Mouse (Mus musculus): Measurements from ENCODE around the gene Npy1r. TPM values are rescaled to one million over a fixed set of nuclear protein-coding genes. Genes with fewer than 3 reads are reported as not detected.

Gene Npy1r
- 1 to 10 TPM; 1.3 to 1.6 TPM for total RNA-seq (2021)
- long read RNA-seq, experiment 1, result 0 reads
- long read RNA-seq, experiment 2, partial matches to known transcripts, result 0 of 5 reads
- long read RNA-seq, experiment 2, other reads (novel, unspliced or antisense), result 5 of 5 reads

- intact Hi-C loops (cut with DNase I), result no loop called here
- DNase-seq, result peak in 1 of 2 experiments; percentile 7
Observed at GRCm38 (mm10) chr8:66696970-66697843, at the start of gene Npy1r. TSS of gene Npy1r (plus strand) at chr8:66697192.

- intact Hi-C loops (cut with DNase I), result no loop called here
- no peak for DNase-seq
Observed at GRCm38 (mm10) chr8:66681261-66681660, 15.7 kb upstream of the Npy1r start.

DNA sequence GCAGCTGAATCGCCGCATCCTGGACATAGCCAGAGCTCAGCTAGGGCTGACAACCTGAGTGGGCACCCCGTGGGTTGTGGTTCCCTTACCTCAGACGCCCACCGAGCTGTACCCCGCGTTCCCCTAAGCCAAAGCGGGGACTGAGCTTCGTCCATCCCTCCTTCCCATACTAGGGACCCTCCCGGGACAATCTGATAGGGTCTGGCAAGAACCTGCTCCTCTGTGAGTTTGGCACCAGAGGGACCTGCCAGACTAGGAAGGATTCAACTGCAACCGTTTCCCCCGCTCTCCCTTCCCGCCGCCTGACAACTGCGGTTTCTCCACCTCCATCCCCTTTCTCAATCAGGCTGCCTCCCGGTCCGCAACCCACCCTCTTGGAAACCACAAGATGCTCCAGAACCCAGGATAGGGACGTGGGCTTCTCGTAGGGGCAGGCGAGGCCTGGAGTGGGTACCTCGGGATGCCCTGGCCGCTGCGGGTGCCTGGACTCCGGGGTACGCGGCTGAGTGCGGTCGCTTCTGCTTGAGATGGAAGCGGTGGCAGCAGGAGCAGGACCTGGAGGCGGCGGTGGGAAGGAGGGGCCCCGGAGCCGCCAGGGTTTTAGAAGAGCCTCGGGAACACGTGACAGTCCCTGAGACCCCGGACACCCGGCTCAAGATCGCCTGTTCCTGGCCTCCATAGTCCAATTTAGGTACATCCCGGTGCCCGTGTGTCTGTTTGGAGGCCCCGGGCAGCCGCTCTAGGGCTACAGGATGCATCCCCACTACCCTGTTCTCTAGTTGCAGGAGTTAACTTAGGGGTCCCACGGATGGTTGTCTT is 9.3 kb upstream of the Npy1r start, which contains the start of gene Npy5r:
TSS of gene Npy5r (minus strand) at position 618 of the 819 bp plus-strand sequence.
- DNase-seq, result no peak
- intact Hi-C loops (cut with DNase I), result no loop called here

DNA sequence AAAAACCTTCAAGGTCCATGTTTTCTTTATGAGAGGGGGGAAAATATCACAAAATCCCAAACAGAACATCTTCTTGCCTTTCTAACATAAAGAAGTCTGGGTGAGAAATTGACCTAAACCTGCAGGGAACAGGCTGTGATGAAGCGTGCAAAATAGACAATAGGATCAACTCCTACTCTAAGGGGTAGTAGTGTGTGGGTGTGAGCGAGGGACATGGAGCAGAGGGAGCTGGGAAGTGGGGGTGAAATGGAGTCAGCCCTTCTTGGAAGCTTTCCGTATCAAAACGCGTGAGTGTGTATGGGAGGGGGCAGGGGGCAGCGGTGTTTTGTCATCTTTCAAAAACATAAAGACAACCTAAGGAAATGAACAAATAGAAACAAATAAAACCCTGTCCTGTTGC is 8.6 kb upstream of the Npy1r start:
- DNase-seq, result no peak
- intact Hi-C loops (cut with DNase I), result no loop called here

DNA sequence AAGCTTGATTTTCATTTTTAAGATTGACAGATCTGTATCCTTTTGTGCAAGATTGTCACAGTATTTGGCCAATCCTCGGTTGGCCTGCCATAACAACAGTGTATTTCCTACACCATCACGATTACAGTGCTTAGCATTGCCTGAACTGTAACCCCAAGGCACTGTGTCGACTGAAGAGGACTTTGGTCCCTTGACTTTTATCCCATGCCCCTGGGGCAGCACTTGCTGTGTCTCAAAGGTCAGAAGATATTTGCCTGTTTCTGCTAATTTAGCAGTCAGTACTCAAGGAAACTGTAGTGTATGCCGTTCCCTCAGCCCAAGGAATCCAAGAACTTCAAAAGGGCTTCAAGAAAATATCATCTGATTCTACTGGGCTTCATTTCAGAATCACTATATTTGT is 8.2 kb upstream of the Npy1r start:
- intact Hi-C loops (cut with DNase I), result no loop called here
- DNase-seq, result no peak

DNA sequence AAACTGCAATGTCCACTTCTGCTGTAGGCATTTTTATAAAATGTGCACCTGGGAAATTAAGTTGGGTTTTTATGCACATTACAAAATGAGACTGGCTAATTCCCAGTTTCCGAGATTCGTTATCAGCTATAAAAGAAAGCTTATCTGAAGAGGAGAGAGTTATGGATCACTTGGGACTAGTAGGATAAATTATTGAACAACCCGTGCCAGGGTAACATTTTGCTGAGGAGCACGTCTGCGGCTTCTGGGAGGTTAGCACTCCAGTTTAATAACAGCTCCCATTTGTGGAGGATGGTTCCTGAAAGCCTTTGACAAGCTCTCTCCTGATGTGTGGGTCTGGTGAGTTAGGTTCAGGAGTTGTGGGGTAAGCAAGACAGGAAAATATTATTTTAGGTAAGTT is 6.6 kb upstream of the Npy1r start:
- intact Hi-C loops (cut with DNase I), result no loop called here
- no peak for DNase-seq

GRCm38 (mm10) chr8:66698011-66698410 is 1.0 kb downstream of the Npy1r start:
- intact Hi-C loops (cut with DNase I), result no loop called here
- no peak for DNase-seq

- DNase-seq, result no peak
- intact Hi-C loops (cut with DNase I), result no loop called here
Observed at GRCm38 (mm10) chr8:66698782-66699181, 1.8 kb downstream of the Npy1r start.

DNA sequence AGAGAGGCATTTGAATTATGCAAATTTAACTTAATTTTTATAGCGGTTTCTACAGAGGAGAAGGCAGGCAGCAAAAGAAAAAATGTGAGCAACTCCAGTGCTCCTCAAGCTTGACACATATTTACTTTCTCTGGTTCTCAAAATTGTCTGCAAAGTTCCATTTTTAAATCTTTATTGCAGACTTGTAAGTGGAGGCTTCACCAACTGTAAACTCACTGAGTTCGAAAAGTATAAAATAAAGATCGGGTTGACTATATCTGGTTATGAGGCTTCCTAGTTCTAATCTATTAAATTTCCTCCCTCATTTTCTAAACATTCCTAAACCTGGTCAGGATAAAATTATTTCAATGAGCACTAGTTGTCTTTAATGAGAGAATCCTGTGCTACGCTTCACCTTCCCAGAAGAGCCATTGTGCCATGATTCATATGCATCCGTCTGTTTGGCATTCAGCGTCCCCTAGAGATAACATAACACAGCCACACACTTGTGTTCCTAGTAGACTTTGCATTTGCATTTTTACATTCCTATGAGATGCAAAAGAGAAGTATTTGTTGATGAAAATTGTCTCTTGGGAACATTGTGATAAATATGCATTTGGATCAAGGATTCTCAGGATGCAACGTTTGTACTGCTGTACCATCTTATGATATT is 17.5 kb downstream of the Npy1r start:
- DNase-seq, result no peak
- intact Hi-C loops (cut with DNase I), result no loop called here

- intact Hi-C loops (cut with DNase I), result no loop called here
- DNase-seq, result no peak
Observed at GRCm38 (mm10) chr8:66722835-66723234, 25.8 kb downstream of the Npy1r start.

- intact Hi-C loops (cut with DNase I), result no loop called here
Observed at GRCm38 (mm10) chr8:66729446-66729845, 32.5 kb downstream of the Npy1r start.

DNA sequence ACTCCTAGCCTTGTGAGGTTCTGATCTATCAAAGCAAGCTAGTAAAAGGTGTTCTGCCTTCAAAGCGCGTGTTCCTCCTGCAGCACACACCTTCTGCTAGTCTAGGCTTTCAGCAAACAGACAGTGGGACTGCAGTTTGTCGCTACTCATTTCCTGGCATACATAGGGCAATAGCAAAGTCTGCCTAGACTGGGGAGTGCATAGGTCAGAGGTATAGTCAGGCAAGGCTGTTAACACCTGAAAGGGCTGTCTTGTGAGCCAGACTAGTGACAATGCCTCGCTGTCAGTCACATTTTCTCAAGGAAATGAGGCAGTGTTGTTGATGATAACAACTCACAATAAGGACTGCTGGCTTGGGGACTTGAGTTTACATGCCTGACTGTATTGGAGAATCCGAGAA is 35.0 kb downstream of the Npy1r start:
- intact Hi-C loops (cut with DNase I), result no loop called here

More at GRCm38 (mm10) chr8:66729446-66729845, 32.5 kb downstream of the Npy1r start:
- no peak for DNase-seq

DNA sequence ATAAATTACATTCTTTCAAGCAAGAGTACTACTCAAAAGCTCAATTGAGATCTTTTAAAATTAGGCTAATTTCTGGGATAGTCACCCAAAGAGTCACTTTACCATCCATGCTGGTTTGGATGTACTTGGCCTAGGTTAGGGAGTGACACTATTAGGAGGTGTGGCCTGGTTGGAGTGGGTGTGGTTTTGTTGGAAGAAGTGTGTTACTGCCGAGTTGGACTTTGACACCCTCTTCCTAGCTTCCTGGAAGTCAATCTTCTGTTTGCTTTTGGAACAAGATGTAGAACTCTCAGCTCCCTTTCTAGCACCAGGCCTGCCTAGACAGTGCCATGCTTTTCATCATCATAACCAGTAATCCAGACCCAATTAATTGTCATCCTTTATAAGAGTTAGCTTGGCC is 45.4 kb downstream of the Npy1r start:
- intact Hi-C loops (cut with DNase I), result no loop called here
- DNase-seq, result no peak

More for the DNA sequence above, 35.0 kb downstream of the Npy1r start:
- DNase-seq, result no peak

GRCm38 (mm10) chr8:66745612-66746011 is 48.6 kb downstream of the Npy1r start:
- intact Hi-C loops (cut with DNase I), result no loop called here
- no peak for DNase-seq

DNA sequence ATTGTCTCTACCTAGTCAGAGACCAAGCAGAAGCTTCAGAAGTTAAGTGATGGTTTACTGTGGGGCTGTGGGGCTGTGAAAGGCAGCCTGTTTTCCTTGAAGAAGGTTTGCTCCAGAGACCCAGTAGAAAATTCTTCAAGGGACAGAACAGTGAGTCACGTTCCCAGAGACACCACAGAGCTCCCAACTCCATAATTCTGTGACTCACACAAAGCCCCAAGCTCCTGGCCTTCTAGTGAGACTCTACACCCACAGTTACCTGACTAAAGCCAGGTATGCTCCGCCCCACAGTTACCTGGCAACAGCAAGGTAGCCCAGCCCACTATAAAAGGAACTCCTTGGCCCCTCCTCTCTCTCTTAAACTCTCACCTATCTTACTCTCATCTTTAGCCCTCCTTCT is 54.6 kb downstream of the Npy1r start:
- no peak for DNase-seq
- intact Hi-C loops (cut with DNase I), result no loop called here

DNA sequence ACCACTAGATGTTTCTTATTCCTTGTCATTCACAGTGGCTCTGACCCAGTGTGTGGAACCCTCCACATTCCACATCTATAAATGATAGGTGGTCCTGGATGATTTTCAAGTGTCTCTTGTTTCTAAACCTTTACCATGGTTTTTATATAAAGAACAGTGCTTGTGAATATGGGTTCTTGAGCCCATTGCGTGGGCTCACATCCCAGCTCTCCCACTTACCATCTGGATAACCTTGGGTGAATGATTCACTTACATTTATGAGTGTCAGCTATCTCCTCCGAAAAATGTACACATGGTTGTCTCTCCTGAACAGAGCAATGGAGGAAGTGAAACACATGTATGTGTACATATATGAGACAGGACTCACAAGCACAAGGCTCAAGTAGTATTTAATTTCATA is 59.2 kb downstream of the Npy1r start:
- intact Hi-C loops (cut with DNase I), result no loop called here

More for the DNA sequence above, 59.2 kb downstream of the Npy1r start:
- no peak for DNase-seq

Other genes with a start within 250 kb of the Npy1r start
- 1 to 10 TPM; 4.3 to 5.5 TPM for gene Tma16, start 210.7 kb upstream of the Npy1r start, total RNA-seq (2021)
- not detected for gene Tktl2, start 185.4 kb upstream of the Npy1r start, total RNA-seq (2021)
- not detected for gene Npy5r, start 9.1 kb upstream of the Npy1r start, total RNA-seq (2021)
- 1 to 10 TPM; 2.7 to 3.6 TPM for gene Naf1, start 163.0 kb downstream of the Npy1r start, total RNA-seq (2021)